Mouse (Mus musculus) lung, adult 2 months (tissue): ENCODE data around the gene Trip11. TPM values are rescaled to one million over a fixed set of nuclear protein-coding genes. Genes with fewer than 3 reads are reported as not detected.

Experiments used
- DNase-seq: peaks from one replicate; pipeline ENCODE4 v3.0.0; 2022
- H3K4me1 ChIP-seq: fragments of 200-500 bp; 2 replicates; pipeline ENCODE4 v1.6.1; 2011; ENCODE audit warnings: low read length; ENCODE audit not compliant: control insufficient read depth, insufficient read depth
- H3K4me3 ChIP-seq: fragments of 200-500 bp; replicated peaks from 2 replicates; pipeline ENCODE3; 2011; ENCODE audit warnings: low read depth, mild to moderate bottlenecking, control low read depth, low read length; ENCODE audit errors: extremely low read depth
- CTCF ChIP-seq: fragments of 200-500 bp; IDR thresholded peaks from 2 replicates; pipeline ENCODE4 v1.5.1; 2011; ENCODE audit warnings: mild to moderate bottlenecking, low read length, control low read depth; ENCODE audit not compliant: insufficient read depth
- POLR2A ChIP-seq: fragments of 200-500 bp; IDR thresholded peaks from 2 replicates; pipeline ENCODE4 v1.6.1; 2011; ENCODE audit warnings: low read depth, mild to moderate bottlenecking, control low read depth, low read length, borderline replicate concordance; ENCODE audit errors: extremely low read depth
- WGBS: fragments of 180-500 bp; shearing (Covaris S2); methylation state at CpG from one replicate; pipeline ENCODE4 v1.1.7; 2018; 5-methylcytosine and 5-hydroxymethylcytosine counted together
- polyA plus RNA-seq: library from polyadenylated mRNA; depleted of rRNA; stranded (reverse); fragments of >200 nt; gene quantifications from 2 replicates; pipeline ENCODE4 v1.2.3, GENCODE M21; 2012

Trip11 gene
- polyA plus RNA-seq, 1 experiment: 5.1 TPM

- Histone ChIP-seq H3K4me3 (no peak overlapping the region), H3K4me1 (no peaks in the 10 kb centered on the region)
- TF ChIP-seq POLR2A: no peak
- no peak for TF ChIP-seq CTCF
- 30% methylated on average over 1 of the region's 1 CpGs for WGBS
- no peak for DNase-seq
Measured at GRCm38 (mm10) chr12:101875107-101875506, 38.0 kb downstream of the Trip11 start.

- DNase-seq: no peak
- TF ChIP-seq POLR2A (no peak), CTCF (no peak)
- no peaks in the 10 kb centered on the region for H3K4me1 ChIP-seq
- no peak overlapping the region for H3K4me3 ChIP-seq
- 89% methylated on average over 10 of the region's 10 CpGs for WGBS
Measured at GRCm38 (mm10) chr12:101862286-101862964, 50.6 kb downstream of the Trip11 start.

- TF ChIP-seq POLR2A (no peak), CTCF (no peak)
- Histone ChIP-seq H3K4me1 (no peaks in the 10 kb centered on the region), H3K4me3 (no peak overlapping the region)
- no peak for DNase-seq
- 65% methylated on average over 1 of the region's 1 CpGs for WGBS
Measured at GRCm38 (mm10) chr12:101860256-101860655, 52.8 kb downstream of the Trip11 start.

GRCm38 (mm10) chr12:101858011-101858410 is 55.1 kb downstream of the Trip11 start:
- DNase-seq: no peak
- 82% methylated on average over 5 of the region's 5 CpGs for WGBS
- TF ChIP-seq CTCF (no peak), POLR2A (no peak)
- no peak overlapping the region for H3K4me3 ChIP-seq
- no peaks in the 10 kb centered on the region for H3K4me1 ChIP-seq

GRCm38 (mm10) chr12:101854336-101854735 is 58.7 kb downstream of the Trip11 start:
- DNase-seq: no peak
- Histone ChIP-seq H3K4me3 (no peak overlapping the region), H3K4me1 (no peaks in the 10 kb centered on the region)
- 91% methylated on average over 11 of the region's 11 CpGs for WGBS
- TF ChIP-seq POLR2A (no peak), CTCF (no peak)

GRCm38 (mm10) chr12:101851846-101852564 is 61.1 kb downstream of the Trip11 start:
- no peaks in the 10 kb centered on the region for H3K4me1 ChIP-seq
- no peak overlapping the region for H3K4me3 ChIP-seq
- no peak for TF ChIP-seq CTCF
- no peak for TF ChIP-seq POLR2A
- 75% methylated on average over 7 of the region's 7 CpGs for WGBS
- DNase-seq: no peak

GRCm38 (mm10) chr12:101851314-101851713 is 61.8 kb downstream of the Trip11 start:
- WGBS: 75% methylated on average over 9 of the region's 9 CpGs

GRCm38 (mm10) chr12:101836546-101837274 is 76.4 kb downstream of the Trip11 start:
- Histone ChIP-seq H3K4me1 (peaks cover under 1% of the 10 kb centered on the region; the same call in 1 of the 2 replicates), H3K4me3 (no peak overlapping the region)
- no peak for TF ChIP-seq POLR2A
- TF ChIP-seq CTCF: no peak
- DNase-seq: no peak
- WGBS: 86% methylated on average over 10 of the region's 10 CpGs

More at GRCm38 (mm10) chr12:101851314-101851713, 61.8 kb downstream of the Trip11 start:
- Histone ChIP-seq H3K4me1 (no peaks in the 10 kb centered on the region), H3K4me3 (no peak overlapping the region)
- no peak for DNase-seq
- no peak for TF ChIP-seq CTCF
- no peak for TF ChIP-seq POLR2A

- DNase-seq: no peak
- Histone ChIP-seq H3K4me3 (no peak overlapping the region), H3K4me1 (peaks cover 8% of the 10 kb centered on the region; the same call in 1 of the 2 replicates)
- TF ChIP-seq CTCF: no peak
- TF ChIP-seq POLR2A: no peak
- 73% methylated on average over 4 of the region's 4 CpGs for WGBS
Measured at GRCm38 (mm10) chr12:101834715-101835114, 78.4 kb downstream of the Trip11 start.
